Mouse (Mus musculus) olfactory bulb, adult 2 months (tissue): ENCODE data around the gene Slc27a3.

Experiments
- CTCF ChIP-seq: fragments of 200-500 bp; IDR thresholded peaks from 2 replicates; pipeline ENCODE4 v1.5.1; 2012; ENCODE audit warnings: low read depth, mild to moderate bottlenecking, low read length, moderate library complexity; ENCODE audit not compliant: insufficient read depth
- POLR2A ChIP-seq: fragments of 200-500 bp; IDR thresholded peaks from 2 replicates; pipeline ENCODE4 v1.6.1; 2012; ENCODE audit warnings: mild to moderate bottlenecking, low read depth, low read length, moderate library complexity; ENCODE audit not compliant: insufficient read depth

- no peak for TF ChIP-seq CTCF
- TF ChIP-seq POLR2A: no peak
Observed at GRCm38 (mm10) chr3:90400993-90401392, 11.3 kb upstream of the Slc27a3 start.
